Mouse (Mus musculus) stomach, postnatal 0 days (tissue): ENCODE measurements at regions not wholly inside any gene's neighbourhood (a gene's known extent, or its start where the extent isn't known, plus 50 kb on each side); places are given as distances from the start of the nearest gene placed in this dataset.
"Not testable (repeated sequence)": the region's sequence is repeated elsewhere in the genome, so short reads cannot be mapped to it uniquely, and the experiment has no call there.

Experiments used
- ATAC-seq: fragments of 200-750 bp; cut with Nextera tagmentation; 2 replicates; pipeline ENCODE4 v1.8.0; 2017; ENCODE audit not compliant: low FRiP score, low TSS enrichment
- DNase-seq: peaks from one replicate; pipeline ENCODE4 v3.0.0-alpha.2; 2016; ENCODE audit warnings: low spot score
- H3K27ac ChIP-seq: fragments of 300-500 bp; sonication (generic); replicated peaks from 2 replicates; pipeline ENCODE4 v1.5.1; 2014; ENCODE audit warnings: mild to moderate bottlenecking, control low read depth
- H3K27me3 ChIP-seq: fragments of 300-500 bp; sonication (generic); 2 replicates; pipeline ENCODE4 v1.6.1; 2014; ENCODE audit warnings: low read length; ENCODE audit not compliant: control insufficient read depth, insufficient read depth
- H3K36me3 ChIP-seq: fragments of 300-500 bp; sonication (generic); 2 replicates; pipeline ENCODE4 v1.6.1; 2014; ENCODE audit warnings: low read length, mixed read lengths; ENCODE audit not compliant: control insufficient read depth, insufficient read depth
- H3K4me1 ChIP-seq: fragments of 300-500 bp; sonication (generic); replicated peaks from 2 replicates; pipeline ENCODE4 v1.6.1; 2014; ENCODE audit warnings: antibody characterized with exemption; ENCODE audit not compliant: control insufficient read depth, insufficient read depth
- H3K4me2 ChIP-seq: fragments of 300-500 bp; sonication (generic); replicated peaks from 2 replicates; pipeline ENCODE4 v1.6.1; 2014; ENCODE audit warnings: low read depth, mild to moderate bottlenecking, control low read depth, moderate library complexity
- H3K4me3 ChIP-seq: fragments of 300-500 bp; sonication (generic); 2 replicates; pipeline ENCODE4 v1.5.1; 2014; ENCODE audit warnings: low read depth, low read length, control low read depth
- H3K9ac ChIP-seq: fragments of 300-500 bp; sonication (generic); 2 replicates; pipeline ENCODE4 v1.6.1; 2014; ENCODE audit warnings: mild to moderate bottlenecking, low read length, control low read depth, mixed read lengths
- H3K9me3 ChIP-seq: fragments of 300-500 bp; sonication (generic); 2 replicates; pipeline ENCODE4 v1.6.1; 2016; ENCODE audit warnings: low read length; ENCODE audit not compliant: control insufficient read depth
- CTCF ChIP-seq: IDR thresholded peaks from 2 replicates; pipeline ENCODE4 v1.5.1; 2016; ENCODE audit warnings: antibody characterized with exemption, low read depth, mild to moderate bottlenecking, moderate library complexity
- EP300 ChIP-seq: optimal IDR thresholded peaks from 2 replicates; pipeline ENCODE3; 2016; ENCODE audit warnings: antibody characterized with exemption
- WGBS: fragments of 180-500 bp; shearing (Covaris S2); extraction: QIAGEN DNeasy Blood & Tissue Kit; methylation state at CpG from one replicate; pipeline ENCODE4 v1.1.7; 2014; 5-methylcytosine and 5-hydroxymethylcytosine counted together

- Histone ChIP-seq H3K27ac (0 out of 2 replicates have a peak overlapping the region, but pooled peaks have one; percentile 13), H3K9ac (no peak overlapping the region), H3K36me3 (no peaks in the 10 kb centered on the region), H3K9me3 (no peaks in the 10 kb centered on the region), H3K27me3 (no peaks in the 10 kb centered on the region), H3K4me3 (no peak overlapping the region), H3K4me1 (0 out of 2 replicates have a peak, but pooled peaks cover 2% of the 10 kb centered on the region), H3K4me2 (no peak overlapping the region)
- DNase-seq, result no peak
- 34% methylated on average over 1 of the region's 1 CpGs for WGBS
- no peak for ATAC-seq
- TF ChIP-seq CTCF (no peak), EP300 (no peak)
Measured at GRCm38 (mm10) chr5:25624029-25624428, 81.6 kb downstream of the Xrcc2 start.

GRCm38 (mm10) chr5:25619872-25620271 lies 85.8 kb downstream of the Xrcc2 start:
- no peaks in the 10 kb centered on the region for H3K27me3 ChIP-seq
- peak; percentile 61 for DNase-seq
- no peaks in the 10 kb centered on the region for H3K36me3 ChIP-seq
- peak; percentile 77 for ATAC-seq
- H3K9ac ChIP-seq, result no peak overlapping the region
- WGBS, result 65% methylated on average over 5 of the region's 5 CpGs
- H3K9me3 ChIP-seq, result no peaks in the 10 kb centered on the region
- H3K4me3 ChIP-seq, result no peak overlapping the region
- 0 out of 2 replicates have a peak, but pooled peaks cover 2% of the 10 kb centered on the region for H3K4me1 ChIP-seq
- peak overlapping the region; percentile 42 for H3K27ac ChIP-seq
- TF ChIP-seq EP300, result no peak
- no peak for TF ChIP-seq CTCF
- no peak overlapping the region for H3K4me2 ChIP-seq

- H3K27me3 ChIP-seq, H3K4me1 ChIP-seq, H3K4me2 ChIP-seq, H3K36me3 ChIP-seq, H3K4me3 ChIP-seq, DNase-seq, H3K9ac ChIP-seq, H3K9me3 ChIP-seq: not testable (repeated sequence)
- WGBS, result 35% methylated on average over 2 of the region's 2 CpGs
- H3K27ac ChIP-seq, result peak overlapping the region; percentile 42; the same call in 1 of the 2 replicates
- peak; percentile 47 for ATAC-seq
Measured at GRCm38 (mm10) chr5:25619337-25619736, 86.3 kb downstream of the Xrcc2 start.

- Histone ChIP-seq H3K9me3 (no peaks in the 10 kb centered on the region), H3K27me3 (no peaks in the 10 kb centered on the region), H3K36me3 (no peaks in the 10 kb centered on the region), H3K4me3 (no peak overlapping the region), H3K4me2 (no peak overlapping the region), H3K9ac (no peak overlapping the region), H3K4me1 (no peaks in the 10 kb centered on the region), H3K27ac (peak overlapping the region; percentile 92)
- ATAC-seq (peak; percentile 84), DNase-seq (peak; percentile 79)
- TF ChIP-seq CTCF (peak; percentile 38), EP300 (no peak)
- 67% methylated on average over 4 of the region's 4 CpGs for WGBS
Measured at GRCm38 (mm10) chr5:25614659-25615061, 91.0 kb downstream of the Xrcc2 start.

- peak; percentile 73 for DNase-seq
- no peak overlapping the region for H3K4me3 ChIP-seq
- no peaks in the 10 kb centered on the region for H3K4me1 ChIP-seq
- TF ChIP-seq EP300, result no peak
- no peak for TF ChIP-seq CTCF
- no peaks in the 10 kb centered on the region for H3K36me3 ChIP-seq
- peak overlapping the region; percentile 92 for H3K27ac ChIP-seq
- WGBS, result 60% methylated on average over 8 of the region's 8 CpGs
- H3K9ac ChIP-seq, result no peak overlapping the region
- peak; percentile 88 for ATAC-seq
- H3K4me2 ChIP-seq, result no peak overlapping the region
- no peaks in the 10 kb centered on the region for H3K27me3 ChIP-seq
- H3K9me3 ChIP-seq, result no peaks in the 10 kb centered on the region
Measured at GRCm38 (mm10) chr5:25613844-25614658, 91.6 kb downstream of the Xrcc2 start.

- no peak for ATAC-seq
- H3K9ac ChIP-seq, result no peak overlapping the region
Measured at GRCm38 (mm10) chr5:25612036-25612705, 93.5 kb downstream of the Xrcc2 start.

More at GRCm38 (mm10) chr5:25612036-25612705, 93.5 kb downstream of the Xrcc2 start:
- no peaks in the 10 kb centered on the region for H3K36me3 ChIP-seq
- H3K27me3 ChIP-seq, result no peaks in the 10 kb centered on the region
- DNase-seq, result no peak
- H3K27ac ChIP-seq, result no peak overlapping the region
- H3K9me3 ChIP-seq, result no peaks in the 10 kb centered on the region
- no peaks in the 10 kb centered on the region for H3K4me1 ChIP-seq
- H3K4me2 ChIP-seq, result no peak overlapping the region
- no peak overlapping the region for H3K4me3 ChIP-seq
- TF ChIP-seq EP300, result no peak
- no peak for TF ChIP-seq CTCF
- 85% methylated on average over 9 of the region's 9 CpGs for WGBS
